Mouse (Mus musculus) megakaryocyte progenitor cell, adult 5-6 weeks (primary cell): ENCODE measurements around the gene Phactr4. TPM values are rescaled to one million over a fixed set of nuclear protein-coding genes. Genes with fewer than 3 reads are reported as not detected.

ENCODE experiments used
- ATAC-seq: replicated peaks from 2 replicates; pipeline ENCODE4 v1.8.0; 2016; ENCODE audit warnings: mild to moderate bottlenecking, moderate TSS enrichment, inconsistent platforms; ENCODE audit not compliant: poor library complexity
- total RNA-seq, 2 experiments: library from RNA; stranded (forward) in 1 of 2; stranded (reverse) in 1 of 2; fragments of 157-497, 149-512 nt in 1 of 2; fragments of 200-1000 nt in 1 of 2; gene quantifications; 2 replicates each; pipeline versions ENCODE4 v1.2.3 to v1.2.4; 2015 to 2017

Gene Phactr4
- total RNA-seq, 2 experiments from 2014 or later: 8.9 to 28.4 TPM

GRCm38 (mm10) chr4:132373820-132374219, 48.5 kb downstream of the Phactr4 start:
- no peak for ATAC-seq

DNA sequence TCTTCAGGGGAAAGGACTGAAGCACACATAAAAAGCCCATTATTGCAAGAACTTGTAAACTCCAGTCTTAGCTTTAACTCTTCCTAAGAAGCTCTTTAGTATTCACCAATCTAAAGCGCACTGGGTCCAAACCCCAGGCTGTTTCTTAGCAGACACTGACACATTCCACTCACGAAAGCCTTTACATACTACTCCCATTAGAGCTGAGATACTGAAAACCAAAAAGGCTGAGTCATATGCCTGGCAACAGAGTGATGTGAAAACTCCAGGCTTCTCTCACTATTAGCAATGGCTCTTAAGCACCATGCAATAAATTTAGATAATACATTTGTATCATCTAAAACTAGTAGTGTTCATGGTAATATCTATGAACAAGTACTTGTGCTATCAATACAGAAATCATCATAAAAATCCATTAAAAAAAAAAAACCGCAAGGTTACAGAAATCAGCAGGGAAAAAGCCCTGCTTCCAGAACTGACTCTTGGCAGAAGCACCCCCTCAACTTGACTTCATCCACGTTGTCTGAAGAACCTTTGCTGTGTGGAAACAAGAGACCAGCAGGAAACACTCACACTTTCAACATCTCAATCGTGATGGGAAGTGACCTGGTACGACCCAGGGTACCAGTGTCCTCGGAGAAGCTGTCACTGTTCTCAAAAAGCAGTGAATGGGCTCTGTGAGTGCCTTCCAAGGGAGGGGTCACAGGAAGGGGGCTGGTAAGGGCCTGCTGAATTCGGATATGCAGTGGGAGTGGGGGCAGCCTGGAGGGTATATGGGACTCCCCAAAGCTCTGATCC, 52.1 kb downstream of the Phactr4 start:
- ATAC-seq: no peak

DNA sequence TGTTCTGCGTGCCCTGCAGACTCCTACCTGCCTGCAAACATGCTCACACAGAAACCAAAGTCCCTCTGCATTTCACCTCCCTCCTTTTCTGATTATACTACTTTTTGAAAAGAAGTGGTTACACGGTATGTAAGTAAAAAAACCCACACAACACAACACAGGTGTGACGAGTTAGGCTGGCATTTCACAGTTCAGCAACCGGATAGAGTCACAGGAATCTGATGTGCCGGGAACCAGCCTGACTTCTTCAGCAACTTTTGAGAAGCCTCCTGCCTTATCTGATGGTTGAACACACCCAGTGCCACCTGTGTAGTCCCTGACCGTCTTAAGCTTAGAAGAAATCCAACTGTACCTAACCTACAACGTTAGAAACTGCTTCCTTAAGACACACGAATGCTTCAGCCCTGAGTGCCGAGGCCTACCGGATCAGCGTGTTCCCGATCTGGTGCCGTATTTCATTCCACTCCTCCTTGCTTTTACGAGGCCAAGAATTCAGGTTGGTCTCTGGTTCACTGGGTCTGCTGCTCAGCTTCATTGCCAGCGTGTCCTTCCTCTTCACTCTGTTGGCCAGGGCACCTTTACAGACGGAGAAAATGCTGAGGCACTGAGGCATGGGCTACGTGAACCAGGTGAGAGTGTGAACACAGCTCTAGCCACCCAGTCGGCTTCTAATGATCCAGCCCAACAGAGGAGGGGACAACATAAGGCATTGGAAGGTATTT, 54.6 kb downstream of the Phactr4 start:
- no peak for ATAC-seq

DNA sequence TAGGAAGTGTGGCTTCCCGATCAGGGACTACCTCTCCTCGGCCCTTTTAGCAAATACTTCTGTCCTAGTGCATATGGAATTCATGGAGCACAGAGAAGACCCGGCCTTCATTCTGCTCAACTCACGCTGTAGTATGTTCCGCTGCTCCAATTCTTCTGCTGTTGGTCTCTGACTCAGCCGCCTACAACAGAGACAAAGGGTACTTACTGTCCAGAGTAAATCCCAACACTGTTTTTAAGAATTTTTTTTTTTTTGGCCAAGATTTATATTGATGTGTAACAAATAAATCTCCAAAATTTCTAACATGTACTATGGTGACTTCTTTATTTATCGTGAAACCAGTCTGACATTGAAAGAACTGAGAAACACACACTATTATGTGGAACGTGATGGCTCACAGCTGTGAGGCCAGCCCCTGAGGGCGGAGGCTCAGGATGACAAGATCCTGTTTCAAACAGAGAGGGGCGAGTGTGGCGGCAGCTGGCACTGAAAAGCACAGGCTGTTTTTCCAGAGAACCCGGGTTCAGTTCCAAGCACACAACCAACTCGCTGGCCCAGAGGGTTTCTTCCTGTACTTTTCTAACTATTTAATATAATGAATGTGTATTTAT, 56.7 kb downstream of the Phactr4 start:
- ATAC-seq: no peak

- ATAC-seq: no peak
These were observed 58.8 kb downstream of the Phactr4 start for GRCm38 (mm10) chr4:132363487-132363886.

DNA sequence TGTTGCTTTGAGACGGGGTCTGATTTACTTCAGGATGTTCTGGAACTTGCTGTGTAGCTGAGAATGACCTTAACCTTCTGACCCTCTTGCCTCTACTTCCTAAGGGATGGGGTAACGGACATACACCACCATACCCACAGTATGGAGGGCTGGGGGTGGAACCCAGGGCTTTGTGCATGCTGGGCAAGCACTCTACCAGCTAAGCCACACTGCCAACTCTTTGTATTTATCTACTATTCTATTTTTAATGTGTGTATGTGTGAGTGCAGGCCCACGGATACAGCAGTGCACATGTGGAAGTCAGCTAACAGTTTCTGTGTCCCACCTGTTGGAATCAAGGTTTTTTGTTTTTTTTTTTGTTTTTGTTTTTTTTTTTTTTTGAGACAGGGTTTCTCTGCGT, 62.8 kb downstream of the Phactr4 start:
- no peak for ATAC-seq

GRCm38 (mm10) chr4:132356170-132356569, 66.1 kb downstream of the Phactr4 start:
- peak; percentile 67 for ATAC-seq

DNA sequence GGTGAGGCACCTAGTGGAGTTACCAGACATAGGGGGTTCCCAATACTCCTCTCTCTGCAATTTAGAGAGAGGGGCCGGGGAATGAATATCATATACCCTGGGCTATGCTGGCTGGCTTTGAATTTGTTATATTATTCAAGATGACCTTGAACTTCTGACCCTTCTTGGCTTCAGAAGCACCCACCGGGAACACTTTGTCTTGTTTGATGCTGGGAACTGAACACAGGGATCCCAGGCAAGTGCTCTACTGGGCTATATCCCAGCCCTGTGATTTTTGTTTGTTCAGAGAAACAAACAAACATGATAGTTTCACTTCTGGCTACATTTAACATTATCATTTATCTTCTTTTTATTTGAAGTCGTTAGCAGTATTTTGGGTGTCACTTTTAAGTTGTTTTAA, 66.9 kb downstream of the Phactr4 start:
- no peak for ATAC-seq

GRCm38 (mm10) chr4:132354571-132354970, 67.7 kb downstream of the Phactr4 start:
- 0 out of 2 replicates have a peak, but pooled peaks have one; percentile 7 for ATAC-seq

DNA sequence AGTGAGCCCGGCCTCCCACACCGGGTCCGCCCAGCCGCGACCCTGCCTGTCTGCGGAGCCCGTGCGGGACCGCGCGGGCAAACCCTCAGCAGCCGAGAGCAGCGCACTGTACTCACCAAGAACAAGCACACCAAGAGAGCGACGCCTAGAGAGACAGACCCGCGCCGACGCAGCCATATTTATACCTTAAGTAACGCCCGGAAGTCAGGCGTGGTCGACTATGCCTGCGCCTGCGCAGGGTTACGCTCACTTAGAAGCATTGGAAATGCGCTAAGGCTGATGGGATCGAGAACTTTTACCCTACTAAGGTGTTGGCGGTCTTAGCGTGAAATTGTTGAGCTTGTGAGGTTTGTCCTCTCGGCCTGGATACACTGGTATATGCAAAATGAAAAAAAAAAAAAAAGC, 68.8 kb downstream of the Phactr4 start, which contains the start of gene Rcc1:
Rcc1 (minus strand) TSS at position 125 of the 405 bp plus-strand sequence.
- peak; percentile 77 for ATAC-seq

DNA sequence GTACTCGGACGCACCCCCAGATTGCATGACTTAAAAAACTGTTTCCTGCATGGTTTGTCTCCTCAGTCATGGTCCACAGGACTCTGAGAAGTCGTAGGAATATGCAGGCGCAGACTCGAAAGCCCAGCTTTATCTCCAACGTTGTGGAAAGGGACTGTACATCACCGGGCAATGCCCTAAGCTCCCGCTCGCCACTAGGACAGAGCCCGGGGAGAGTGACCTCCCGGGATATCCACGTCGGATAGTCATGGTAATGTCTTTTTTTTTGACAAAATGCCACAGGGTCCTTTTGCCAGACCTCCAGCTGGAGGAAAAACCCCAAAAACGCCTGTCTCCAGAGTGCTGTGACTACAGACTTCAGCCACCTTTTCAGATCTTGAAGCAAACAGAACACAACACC, 69.5 kb downstream of the Phactr4 start:
- no peak for ATAC-seq

- no peak for ATAC-seq
These were observed 70.9 kb downstream of the Phactr4 start for GRCm38 (mm10) chr4:132351401-132351800.

GRCm38 (mm10) chr4:132350854-132351253, 71.4 kb downstream of the Phactr4 start:
- ATAC-seq: no peak

DNA sequence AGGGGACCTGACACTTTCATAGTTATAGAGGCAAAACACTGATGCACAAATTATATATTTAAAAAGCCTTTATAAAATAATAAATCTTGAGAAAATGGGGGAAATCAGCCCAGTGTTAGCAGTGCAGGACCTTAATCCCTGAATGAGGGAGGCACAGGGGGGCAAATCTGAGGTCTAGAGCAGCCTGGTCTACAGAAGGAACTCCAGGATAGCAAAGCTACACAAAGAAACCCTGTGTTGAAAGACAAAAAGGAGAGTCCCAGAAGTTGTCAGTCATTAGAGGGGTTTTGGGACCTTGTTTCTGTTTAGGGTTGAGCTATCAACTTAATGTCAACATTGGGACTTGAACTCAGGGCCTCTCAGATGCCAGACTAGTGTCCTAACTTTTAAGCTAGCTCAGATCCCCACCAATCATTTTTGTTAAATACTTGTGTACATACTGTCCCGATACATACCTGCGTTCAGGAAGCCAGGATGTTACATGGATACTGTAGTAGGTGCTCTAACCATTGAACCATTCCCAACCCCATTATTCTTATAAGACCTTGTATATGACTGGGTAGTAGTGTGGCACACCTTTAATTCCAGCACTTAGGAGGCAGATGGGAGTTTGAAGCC, 72.1 kb downstream of the Phactr4 start:
- ATAC-seq: no peak

GRCm38 (mm10) chr4:132349495-132350122, 72.7 kb downstream of the Phactr4 start:
- no peak for ATAC-seq

DNA sequence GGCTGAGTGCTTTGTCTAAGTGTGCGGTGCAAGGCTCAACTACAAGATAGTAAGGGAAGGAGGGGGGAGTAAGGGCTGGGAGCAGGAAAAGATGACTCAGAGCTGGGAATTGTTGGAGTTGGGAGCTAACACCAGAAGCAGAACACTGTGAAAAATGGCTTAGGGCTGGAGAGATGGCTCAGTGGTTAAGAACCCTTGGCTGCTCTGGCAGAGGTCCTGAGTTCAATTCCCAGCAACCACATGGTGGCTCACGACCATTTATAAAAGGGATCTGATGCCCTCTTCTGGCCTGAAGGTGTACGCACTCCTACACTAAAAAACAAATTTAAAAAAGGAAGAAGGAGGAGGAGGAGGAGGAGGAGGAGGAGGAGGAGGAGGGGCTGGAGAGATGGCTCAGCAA, 75.6 kb downstream of the Phactr4 start:
- ATAC-seq: 0 out of 2 replicates have a peak, but pooled peaks have one; percentile 18

- no peak for ATAC-seq
These were observed 76.0 kb downstream of the Phactr4 start for GRCm38 (mm10) chr4:132346261-132346660.

DNA sequence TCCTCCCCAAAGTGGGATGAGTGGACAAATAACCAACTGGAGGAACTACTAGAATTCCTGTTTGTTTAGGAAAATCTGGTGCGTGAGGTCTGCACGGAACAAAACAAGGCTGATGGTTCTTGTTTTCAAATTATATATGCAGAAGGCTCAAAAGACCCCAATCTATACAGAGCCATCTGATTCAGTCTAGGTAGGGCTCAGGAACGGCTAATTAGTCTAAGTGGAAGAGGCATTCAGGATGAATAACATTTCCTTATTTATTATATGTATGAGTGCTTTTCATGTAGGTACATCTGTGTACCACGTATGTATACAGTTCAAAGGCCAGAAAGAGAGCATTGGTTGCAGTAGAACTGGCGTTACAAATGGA, 76.5 kb downstream of the Phactr4 start:
- ATAC-seq: no peak

- peak; percentile 70 for ATAC-seq
These were observed 77.0 kb downstream of the Phactr4 start for GRCm38 (mm10) chr4:132345135-132345842.
